In genomic region chr9:45405694-45406093, GRCm38 (mm10) we compare ENCODE assay signal across 20 mouse cellular contexts. TPM values are rescaled to one million over a fixed set of nuclear protein-coding genes. Genes with fewer than 3 reads are reported as not detected.
DNase-seq lines count a peak whose midpoint lies in the region; ATAC-seq lines count a peak whose summit lies in the region.
"Had no signal": no experiment of that assay in that cellular context is flagged by ENCODE, and none has a peak within 500 bp of the region (broad histone marks: within the 10 kb centered on the region; RNA-seq: fewer than 3 reads in every experiment).

No protein-coding gene starts in this region.

- H3K9me3 ChIP-seq in kidney, embryonic 16.5 days (ENCODE audit: low read length): no peaks in the 10 kb centered on the region
- H3K9me3 ChIP-seq in liver, embryonic 11.5 days (ENCODE audit: control insufficient read depth, low read length): no peaks in the 10 kb centered on the region
- H3K9me3 ChIP-seq: forebrain, embryonic 12.5 days; midbrain, embryonic 13.5 days had no signal

- H3K27ac ChIP-seq in brown adipose tissue, adult 24 weeks (replicated peaks; ENCODE audit: low read depth, low read length): peak overlapping the region; percentile 74
- peak overlapping the region; percentile 77 for H3K27ac ChIP-seq in kidney, embryonic 16.5 days (ENCODE audit: low read length)
- H3K27ac ChIP-seq in liver, embryonic 11.5 days (ENCODE audit: low read depth, low read length): no peak overlapping the region
- H3K27ac ChIP-seq: forebrain, embryonic 12.5 days; heart, adult 2 months; hindbrain, embryonic 14.5 days; midbrain, embryonic 13.5 days had no signal

- no peak overlapping the region; the same call in 1 of the 2 replicates for H3K9ac ChIP-seq in kidney, embryonic 16.5 days (replicated peaks; ENCODE audit: low read length)
- H3K9ac ChIP-seq in liver, embryonic 11.5 days (ENCODE audit: low read depth, low read length): no peak overlapping the region
- H3K9ac ChIP-seq: forebrain, embryonic 12.5 days; hindbrain, embryonic 14.5 days; midbrain, embryonic 13.5 days had no signal

- intact Hi-C loops in heart, postnatal 10 days (cut with DNase I): no loop called here

- no peaks in the 10 kb centered on the region for H3K36me3 ChIP-seq in kidney, embryonic 16.5 days (ENCODE audit: insufficient read depth, low read length)
- H3K36me3 ChIP-seq in liver, embryonic 11.5 days (ENCODE audit: control insufficient read depth, insufficient read depth, low read length): no peaks in the 10 kb centered on the region
- H3K36me3 ChIP-seq: forebrain, embryonic 12.5 days; midbrain, embryonic 13.5 days had no signal

- H3K4me3 ChIP-seq in brown adipose tissue, adult 24 weeks (ENCODE audit: insufficient read depth, low read depth, low read length): no peak overlapping the region
- peak overlapping the region; percentile 31 for H3K4me3 ChIP-seq in kidney, embryonic 16.5 days (ENCODE audit: low read length)
- H3K4me3 ChIP-seq in liver, embryonic 11.5 days (ENCODE audit: low read depth, low read length): no peak overlapping the region
- H3K4me3 ChIP-seq: forebrain, embryonic 12.5 days; heart, adult 2 months; midbrain, embryonic 13.5 days had no signal

- peak overlapping the region; percentile 34; the same call in 1 of the 2 replicates for H3K4me2 ChIP-seq in kidney, embryonic 16.5 days (replicated peaks; ENCODE audit: low read depth, low read length)
- no peak overlapping the region for H3K4me2 ChIP-seq in liver, embryonic 11.5 days
- H3K4me2 ChIP-seq: forebrain, embryonic 12.5 days; hindbrain, embryonic 14.5 days; midbrain, embryonic 13.5 days had no signal

- ATAC-seq in kidney, embryonic 16.5 days (ENCODE audit: low FRiP score, low TSS enrichment): peak; percentile 43; the same call in 1 of the 2 replicates
- ATAC-seq in megakaryocyte, adult 5-6 weeks (ENCODE audit: poor library complexity, severe bottlenecking): peak; percentile 51; the same call in 1 of the 2 replicates
- ATAC-seq in liver, embryonic 11.5 days (replicated peaks; ENCODE audit: low FRiP score): no peak
- ATAC-seq: midbrain, embryonic 13.5 days had no signal

- DNase-seq in heart, adult 9 months (ENCODE audit: low spot score in 2 of 2): peak; percentile 20 to 49
- no peak for DNase-seq in heart, postnatal 10 days
- no peak for DNase-seq in testis, postnatal 10 days (ENCODE audit: low spot score)
- no peak for DNase-seq in adrenal gland, adult 2 months
- no peak for DNase-seq in liver, embryonic 11.5 days (ENCODE audit: low spot score)
- DNase-seq: cerebellum, adult 11-12 months; cerebellum, postnatal 25 days; layer of hippocampus, postnatal 36 days; liver; lung, adult 18-20 months; lung, postnatal 4 days had no signal

- 55% methylated on average over 5 of the region's 5 CpGs for WGBS in kidney, embryonic 16.5 days
- 46% methylated on average over 5 of the region's 5 CpGs for WGBS in liver, embryonic 11.5 days

- no peaks in the 10 kb centered on the region for H3K4me1 ChIP-seq in brown adipose tissue, adult 24 weeks (ENCODE audit: control insufficient read depth, insufficient read depth, insufficient read length, low read length)
- 0 out of 2 replicates have a peak, but pooled peaks cover 7% of the 10 kb centered on the region for H3K4me1 ChIP-seq in kidney, embryonic 16.5 days (ENCODE audit: insufficient read depth, low read length)
- no peaks in the 10 kb centered on the region for H3K4me1 ChIP-seq in liver, embryonic 11.5 days (replicated peaks; ENCODE audit: control insufficient read depth, insufficient read depth, low read length)

- H3K27me3 ChIP-seq in kidney, embryonic 16.5 days (ENCODE audit: insufficient read depth, low read length): no peaks in the 10 kb centered on the region
- peaks cover 8% of the 10 kb centered on the region for H3K27me3 ChIP-seq in liver, embryonic 11.5 days (replicated peaks; ENCODE audit: control insufficient read depth, insufficient read depth, low read length)

RNA-seq across cellular contexts. Expression of gene Fxyd2, which starts 6.2 kb away (rescaled TPM):
- under 1 TPM; 0.60 to 0.92 TPM for total RNA-seq in heart, postnatal 10 days (2021)
- polyA plus RNA-seq in brown adipose tissue, adult 24 weeks (2012; ENCODE audit: insufficient read depth, insufficient read length, missing spikeins): 2.8 and 15.3 TPM in 2 replicates
- polyA plus RNA-seq in kidney, embryonic 16.5 days (2015; fragmentation: Nextera tagmentation; extraction: Ambion mirVana): 746 and 828 TPM in 2 replicates
- not detected in 2 replicates for total RNA-seq in megakaryocyte, adult 5-6 weeks (2015)
- total RNA-seq in megakaryocyte, adult 5-6 weeks (2017): not detected in 2 replicates
- total RNA-seq in adrenal gland, adult 2 months (2021): 1 to 10 TPM; 5.0 to 5.2 TPM
- polyA plus RNA-seq in adrenal gland, adult 2 months (2012; rRNA removed): 11.7 and 13.8 TPM in 2 replicates
- polyA plus RNA-seq in liver, embryonic 11.5 days (2014; fragmentation: Nextera tagmentation; extraction: Ambion mirVana): 2.2 and 2.4 TPM in 2 replicates
- total RNA-seq: neutrophil, adult 5-6 weeks had no signal
- polyA plus RNA-seq: C2C12 had no signal

RNA-seq across cellular contexts. Expression of gene Dscaml1, which starts 20.7 kb away (rescaled TPM):
- total RNA-seq in heart, postnatal 10 days (2021): not detected
- not detected in 2 replicates for polyA plus RNA-seq in brown adipose tissue, adult 24 weeks (2012; ENCODE audit: insufficient read depth, insufficient read length, missing spikeins)
- 0.17 and 0.37 TPM in 2 replicates for polyA plus RNA-seq in kidney, embryonic 16.5 days (2015; fragmentation: Nextera tagmentation; extraction: Ambion mirVana)
- not detected in 2 replicates for total RNA-seq in megakaryocyte, adult 5-6 weeks (2015)
- not detected in 2 replicates for total RNA-seq in megakaryocyte, adult 5-6 weeks (2017)
- total RNA-seq in adrenal gland, adult 2 months (2021): 1 to 10 TPM in 1 of 2 experiments, under 1 TPM in 1; 0.55 to 1.3 TPM
- 2.9 and 4.1 TPM in 2 replicates for polyA plus RNA-seq in adrenal gland, adult 2 months (2012; rRNA removed)
- polyA plus RNA-seq in liver, embryonic 11.5 days (2014; fragmentation: Nextera tagmentation; extraction: Ambion mirVana): 0.08 and 0.27 TPM in 2 replicates
- total RNA-seq: heart, adult 2 months; neutrophil, adult 5-6 weeks had no signal
- polyA plus RNA-seq: C2C12 had no signal

RNA-seq across cellular contexts. Expression of gene Fxyd6, which starts 35.7 kb away (rescaled TPM):
- total RNA-seq in heart, postnatal 10 days (2021): 10 to 100 TPM; 25.5 to 31.0 TPM
- polyA plus RNA-seq in brown adipose tissue, adult 24 weeks (2012; ENCODE audit: insufficient read depth, insufficient read length, missing spikeins): 2.3 and 5.2 TPM in 2 replicates
- polyA plus RNA-seq in kidney, embryonic 16.5 days (2015; fragmentation: Nextera tagmentation; extraction: Ambion mirVana): 184 and 189 TPM in 2 replicates
- total RNA-seq in megakaryocyte, adult 5-6 weeks (2015): 0.11 TPM in 1 of 2 replicates, not detected in the other
- total RNA-seq in megakaryocyte, adult 5-6 weeks (2017): not detected in 2 replicates
- total RNA-seq in adrenal gland, adult 2 months (2021): 100 to 1,000 TPM; 201 to 299 TPM
- 191 and 211 TPM in 2 replicates for polyA plus RNA-seq in adrenal gland, adult 2 months (2012; rRNA removed)
- polyA plus RNA-seq in liver, embryonic 11.5 days (2014; fragmentation: Nextera tagmentation; extraction: Ambion mirVana): 14.0 and 14.2 TPM in 2 replicates
- total RNA-seq: neutrophil, adult 5-6 weeks had no signal
- polyA plus RNA-seq: C2C12 had no signal

Comparison
In these comparisons a context has a peak if more than half of its experiments do, and no peak if none do; other contexts are left out.
1. DNase-seq: peak in heart, adult 9 months (2 of 2); none in heart, postnatal 10 days (0 of 2), testis, postnatal 10 days (single experiment), adrenal gland, adult 2 months (single experiment) and liver, embryonic 11.5 days (single experiment).
2. RNA of gene Fxyd2, which starts 6.2 kb away (polyA plus RNA-seq): 746 to 828 TPM in kidney, embryonic 16.5 days; 2.8 to 15.3 TPM in brown adipose tissue, adult 24 weeks, 11.7 to 13.8 TPM in adrenal gland, adult 2 months and 2.2 to 2.4 TPM in liver, embryonic 11.5 days; every median in the first group is over 10 times any median in the second.
3. RNA of gene Fxyd6, which starts 35.7 kb away (polyA plus RNA-seq): 191 to 211 TPM in adrenal gland, adult 2 months and 184 to 189 TPM in kidney, embryonic 16.5 days; 14.0 to 14.2 TPM in liver, embryonic 11.5 days and 2.3 to 5.2 TPM in brown adipose tissue, adult 24 weeks; every median in the first group is over 10 times any median in the second.